Mouse (Mus musculus) heart, embryonic 16.5 days (tissue): Measurements from ENCODE around the gene Kdm4b. TPM values are rescaled to one million over a fixed set of nuclear protein-coding genes. Genes with fewer than 3 reads are reported as not detected.

Experiments
- ATAC-seq: fragments of 200-750 bp; cut with Nextera tagmentation; replicated peaks from 2 replicates; pipeline ENCODE4 v1.8.0; 2017; ENCODE audit warnings: moderate number of reproducible peaks; ENCODE audit not compliant: insufficient read depth, low FRiP score; ENCODE audit errors: extremely low read depth
- H3K27ac ChIP-seq: fragments of 300-500 bp; sonication (generic); 2 replicates; pipeline ENCODE4 v1.5.1; 2014; ENCODE audit warnings: mild to moderate bottlenecking, low read length, control low read depth, moderate library complexity
- H3K27me3 ChIP-seq: fragments of 300-500 bp; sonication (generic); 2 replicates; pipeline ENCODE4 v1.6.1; 2014; ENCODE audit warnings: low read length, mixed read lengths; ENCODE audit not compliant: control insufficient read depth, insufficient read depth
- H3K36me3 ChIP-seq: fragments of 300-500 bp; sonication (generic); 2 replicates; pipeline ENCODE4 v1.6.1; 2014; ENCODE audit not compliant: control insufficient read depth, insufficient read depth
- H3K4me1 ChIP-seq: fragments of 300-500 bp; sonication (generic); 2 replicates; pipeline ENCODE4 v1.6.1; 2014; ENCODE audit warnings: low read length, mixed read lengths; ENCODE audit not compliant: control insufficient read depth, insufficient read depth
- H3K4me2 ChIP-seq: fragments of 300-500 bp; sonication (generic); 2 replicates; pipeline ENCODE4 v1.6.1; 2014; ENCODE audit warnings: low read depth, mild to moderate bottlenecking, control low read depth, low read length
- H3K4me3 ChIP-seq: fragments of 300-500 bp; sonication (generic); 2 replicates; pipeline ENCODE4 v1.5.1; 2014; ENCODE audit warnings: mild to moderate bottlenecking, control low read depth, low read length
- H3K9ac ChIP-seq: fragments of 300-500 bp; sonication (generic); 2 replicates; pipeline ENCODE4 v1.6.1; 2014; ENCODE audit warnings: low read length, control low read depth
- H3K9me3 ChIP-seq: fragments of 300-500 bp; sonication (generic); replicated peaks from 2 replicates; pipeline ENCODE4 v1.6.1; 2016; ENCODE audit warnings: low read length; ENCODE audit not compliant: control insufficient read depth
- WGBS: fragments of 180-500 bp; shearing (Covaris S2); extraction: QIAGEN DNeasy Blood & Tissue Kit; methylation state at CpG from one replicate; pipeline ENCODE4 v1.1.7; 2014; 5-methylcytosine and 5-hydroxymethylcytosine counted together
- polyA plus RNA-seq: library from polyadenylated mRNA; unstranded; fragments of >200 nt; fragmentation: Nextera tagmentation; extraction: Ambion mirVana; gene quantifications from 2 replicates; pipeline ENCODE4 v1.2.1, GENCODE M21; 2015

The Kdm4b gene
- polyA plus RNA-seq, 1 experiment from 2014 or later = 23.8 TPM

DNA sequence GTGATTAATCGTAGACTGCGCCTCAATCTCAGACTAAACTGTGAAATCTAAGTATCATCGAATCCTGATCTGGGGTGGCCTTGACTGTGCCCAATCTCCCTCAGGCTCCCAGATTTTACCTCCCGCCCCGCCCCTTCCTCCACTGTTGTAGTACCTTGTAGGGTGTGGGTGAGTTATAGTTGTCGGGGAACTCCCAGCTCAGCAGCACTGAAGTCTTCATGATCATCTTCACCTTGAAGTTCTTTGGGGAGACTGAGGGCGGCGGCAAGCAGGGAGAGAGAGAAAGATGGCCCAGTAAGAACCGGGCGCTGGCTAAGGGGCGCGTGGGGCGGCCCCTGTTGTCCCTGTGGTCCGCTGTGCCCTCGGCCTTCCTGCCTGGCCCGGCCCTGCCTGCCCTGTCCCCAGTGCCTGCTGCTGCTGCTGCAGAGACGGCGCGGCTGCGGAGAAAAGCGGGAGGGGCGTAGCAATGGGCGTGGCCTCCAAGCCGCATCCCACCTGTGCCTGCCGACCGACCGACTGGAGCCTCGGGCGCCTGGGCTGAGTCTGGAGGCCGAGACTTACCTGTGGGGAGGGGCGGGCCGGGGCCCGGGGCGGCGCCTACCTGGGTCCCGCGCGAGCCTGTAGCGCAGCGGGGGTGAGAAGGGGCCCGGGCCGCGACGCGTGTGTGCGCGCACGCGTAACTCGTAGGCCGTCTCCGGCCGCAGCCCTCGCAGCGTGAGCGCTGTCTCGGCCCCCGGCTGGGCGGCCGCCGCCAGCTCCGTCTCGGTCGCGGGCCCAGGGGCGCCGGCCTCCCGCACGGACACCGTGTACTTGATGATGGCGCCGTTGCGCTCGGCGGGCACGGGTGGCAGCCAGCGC is 99.1 kb downstream of the Kdm4b start:
- H3K4me1 ChIP-seq = peaks cover 9% of the 10 kb centered on the region
- H3K27ac ChIP-seq = no peak overlapping the region
- no peaks in the 10 kb centered on the region for H3K9me3 ChIP-seq
- ATAC-seq = peak; percentile 64
- WGBS = 20% methylated on average over 75 of the region's 77 CpGs
- 0 out of 2 replicates have a peak, but pooled peaks cover 3% of the 10 kb centered on the region for H3K27me3 ChIP-seq
- peaks cover 30% of the 10 kb centered on the region for H3K36me3 ChIP-seq
- H3K4me3 ChIP-seq = peak overlapping the region; percentile 52
- H3K9ac ChIP-seq = peak overlapping the region; percentile 75
- H3K4me2 ChIP-seq = peak overlapping the region; percentile 85

DNA sequence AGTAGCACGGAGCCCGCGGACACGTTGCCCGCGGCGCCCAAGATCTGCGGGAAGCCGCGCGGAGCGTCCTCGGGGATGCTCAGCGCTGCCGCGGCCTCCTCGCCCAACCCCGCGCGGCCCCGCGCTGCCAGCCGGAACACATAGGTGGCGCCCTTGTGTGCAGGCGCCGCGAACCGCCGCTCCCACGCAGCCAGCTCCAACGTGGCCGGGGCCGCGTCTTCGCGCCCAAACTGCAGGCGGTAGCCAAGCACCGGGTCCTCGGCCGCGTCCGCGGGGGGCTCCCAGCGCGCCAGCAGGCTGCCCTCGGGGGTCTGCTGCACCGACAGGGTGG is 99.7 kb downstream of the Kdm4b start:
- Histone ChIP-seq H3K9me3 (no peaks in the 10 kb centered on the region), H3K4me2 (peak overlapping the region; percentile 85), H3K27ac (no peak overlapping the region), H3K4me3 (peak overlapping the region; percentile 52), H3K27me3 (0 out of 2 replicates have a peak, but pooled peaks cover 3% of the 10 kb centered on the region), H3K4me1 (peaks cover 9% of the 10 kb centered on the region), H3K9ac (peak overlapping the region; percentile 75), H3K36me3 (peaks cover 26% of the 10 kb centered on the region)
- WGBS = 2% methylated on average over 44 of the region's 47 CpGs
- peak; percentile 74 for ATAC-seq

DNA sequence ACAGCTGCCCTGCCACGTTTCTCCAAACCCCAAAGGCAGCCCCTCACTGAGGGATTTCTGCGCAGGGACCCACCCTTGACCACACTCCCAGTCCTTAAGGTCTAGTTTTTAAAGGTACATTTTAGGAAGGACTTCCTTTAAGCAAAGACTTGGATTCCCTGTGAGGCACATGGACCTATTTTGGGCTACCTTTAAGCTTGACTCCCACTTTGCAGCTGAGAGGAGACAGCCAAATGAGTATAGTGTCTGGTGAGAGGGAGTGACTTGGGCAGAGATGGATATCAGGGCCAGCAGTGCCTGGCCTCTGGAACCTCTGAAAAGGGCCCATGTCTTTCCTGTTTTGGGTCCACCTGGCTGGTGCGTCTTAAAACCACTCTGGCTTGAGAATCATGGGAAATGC is 100.1 kb downstream of the Kdm4b start:
- Histone ChIP-seq H3K9me3 (no peaks in the 10 kb centered on the region), H3K27me3 (0 out of 2 replicates have a peak, but pooled peaks cover 3% of the 10 kb centered on the region), H3K4me1 (peaks cover 9% of the 10 kb centered on the region), H3K4me3 (peak overlapping the region; percentile 52), H3K27ac (no peak overlapping the region), H3K36me3 (peaks cover 24% of the 10 kb centered on the region), H3K9ac (peak overlapping the region; percentile 75), H3K4me2 (peak overlapping the region; percentile 85)
- WGBS = 44% methylated on average over 3 of the region's 3 CpGs
- no peak for ATAC-seq

DNA sequence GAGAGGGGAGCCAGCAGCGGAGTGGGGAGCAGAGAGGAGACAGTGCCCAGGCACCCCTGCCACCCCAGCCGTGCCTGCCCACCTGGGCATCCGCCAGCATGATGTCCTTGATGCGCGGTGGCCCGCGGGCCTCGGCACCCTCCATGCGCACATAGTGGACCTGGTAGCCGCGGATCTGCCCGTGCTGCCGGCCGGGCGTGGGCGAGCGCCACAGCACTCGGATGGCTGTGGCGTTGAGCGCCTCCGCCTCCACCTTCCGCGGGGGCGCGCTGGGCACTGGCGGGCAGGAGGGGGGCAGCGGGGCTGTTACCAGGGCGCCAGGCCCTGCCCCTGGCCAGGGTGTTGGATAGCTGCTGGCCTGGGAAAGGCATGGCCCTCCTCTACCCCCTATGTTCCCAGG is 102.0 kb downstream of the Kdm4b start:
- no peak overlapping the region for H3K4me2 ChIP-seq
- ATAC-seq = no peak
- H3K9ac ChIP-seq = no peak overlapping the region
- WGBS = 76% methylated on average over 26 of the region's 28 CpGs
- H3K4me1 ChIP-seq = peaks cover 9% of the 10 kb centered on the region
- no peak overlapping the region for H3K27ac ChIP-seq
- 0 out of 2 replicates have a peak, but pooled peaks cover 3% of the 10 kb centered on the region for H3K27me3 ChIP-seq
- peaks cover 20% of the 10 kb centered on the region for H3K36me3 ChIP-seq
- no peak overlapping the region for H3K4me3 ChIP-seq
- H3K9me3 ChIP-seq = no peaks in the 10 kb centered on the region

DNA sequence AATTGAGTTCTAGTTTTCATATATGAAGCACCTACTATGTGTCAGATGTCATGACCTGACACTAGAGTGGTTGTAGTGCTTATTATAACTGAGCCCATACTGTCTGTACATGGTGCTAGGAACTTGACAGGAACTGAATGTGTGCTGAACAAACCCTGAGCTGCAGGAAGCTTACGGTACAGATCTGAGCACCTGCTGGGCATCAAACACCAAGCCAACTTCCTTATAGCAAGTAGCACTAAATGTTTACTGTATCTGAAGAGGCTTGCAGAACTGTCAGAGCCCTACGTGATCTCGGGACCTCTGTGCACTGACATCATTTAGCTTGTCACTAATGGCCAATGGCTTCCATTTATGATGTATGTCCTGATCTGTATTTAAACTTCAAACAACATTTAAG is 105.7 kb downstream of the Kdm4b start:
- WGBS = 84% methylated on average over 3 of the region's 3 CpGs

DNA sequence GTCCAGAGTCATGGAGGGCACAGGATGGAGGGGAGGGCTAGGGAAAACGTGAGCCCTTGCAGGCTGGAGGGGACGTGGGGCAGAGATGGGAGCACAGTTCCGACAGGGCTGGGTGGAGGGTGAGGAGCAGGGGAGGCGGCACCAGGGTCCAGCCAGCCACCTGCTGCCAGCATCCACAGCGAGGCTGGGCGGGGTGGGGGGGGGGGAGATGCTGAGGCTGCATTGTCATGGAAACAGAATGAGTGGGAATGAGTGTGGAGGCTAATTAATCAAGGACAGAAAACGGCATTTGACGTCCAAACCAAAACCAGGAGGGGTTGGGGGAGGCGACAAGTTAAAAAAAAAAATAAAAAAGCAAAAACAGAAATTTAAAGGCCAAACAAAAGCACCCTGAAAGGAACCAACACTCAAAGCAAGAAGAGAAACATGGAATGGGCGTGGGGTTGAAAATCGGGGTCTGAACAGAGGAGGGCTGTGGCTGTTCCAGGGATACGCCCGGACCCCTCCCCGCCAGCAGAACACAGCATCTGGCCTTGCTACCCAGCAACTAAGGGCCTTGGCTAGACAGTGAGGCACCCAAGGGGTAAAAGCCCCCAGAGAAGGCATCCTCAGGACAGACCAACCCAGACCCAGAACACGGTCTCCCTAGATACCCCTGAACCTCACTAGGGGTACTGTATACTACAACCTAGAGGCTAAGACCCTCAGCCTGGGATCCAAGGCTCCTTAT is 114.0 kb downstream of the Kdm4b start:
- Histone ChIP-seq H3K27ac (no peak overlapping the region), H3K9me3 (peaks cover 12% of the 10 kb centered on the region), H3K4me2 (no peak overlapping the region), H3K4me3 (no peak overlapping the region), H3K27me3 (no peaks in the 10 kb centered on the region), H3K36me3 (peaks cover 31% of the 10 kb centered on the region), H3K4me1 (peaks cover 7% of the 10 kb centered on the region), H3K9ac (no peak overlapping the region)
- WGBS = 83% methylated on average over 15 of the region's 15 CpGs
- ATAC-seq = no peak

More for the DNA sequence above, 105.7 kb downstream of the Kdm4b start:
- Histone ChIP-seq H3K27me3 (0 out of 2 replicates have a peak, but pooled peaks cover 3% of the 10 kb centered on the region), H3K4me2 (no peak overlapping the region), H3K9me3 (peaks cover 3% of the 10 kb centered on the region), H3K27ac (no peak overlapping the region), H3K4me3 (no peak overlapping the region), H3K36me3 (peaks cover 23% of the 10 kb centered on the region), H3K4me1 (no peaks in the 10 kb centered on the region), H3K9ac (no peak overlapping the region)
- ATAC-seq = no peak

DNA sequence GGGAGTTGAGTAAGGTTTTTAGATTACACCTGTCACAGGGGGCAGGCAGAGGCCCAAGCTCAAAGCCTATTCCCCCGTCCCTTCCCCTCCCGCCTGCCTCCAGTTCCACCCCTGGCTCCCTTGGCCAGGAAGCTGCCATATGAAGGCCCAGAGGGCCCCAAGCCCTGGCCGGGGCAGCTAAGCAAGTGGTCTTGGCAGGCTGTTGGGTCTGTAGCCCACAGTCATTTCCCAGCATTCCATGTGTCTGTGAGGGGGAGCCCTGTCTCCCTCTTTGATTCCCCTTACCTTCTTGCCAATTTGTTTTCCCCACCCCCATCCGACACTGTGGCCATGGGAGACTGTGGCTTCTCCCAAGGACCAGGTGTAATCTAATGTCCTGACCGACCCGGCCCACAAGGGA is 116.5 kb downstream of the Kdm4b start:
- Histone ChIP-seq H3K27ac (no peak overlapping the region), H3K4me1 (peaks cover 7% of the 10 kb centered on the region), H3K36me3 (peaks cover 12% of the 10 kb centered on the region), H3K9me3 (peaks cover 2% of the 10 kb centered on the region; the same call in 1 of the 2 replicates), H3K27me3 (no peaks in the 10 kb centered on the region), H3K9ac (no peak overlapping the region), H3K4me2 (no peak overlapping the region), H3K4me3 (no peak overlapping the region)
- no peak for ATAC-seq
- 81% methylated on average over 5 of the region's 6 CpGs for WGBS

DNA sequence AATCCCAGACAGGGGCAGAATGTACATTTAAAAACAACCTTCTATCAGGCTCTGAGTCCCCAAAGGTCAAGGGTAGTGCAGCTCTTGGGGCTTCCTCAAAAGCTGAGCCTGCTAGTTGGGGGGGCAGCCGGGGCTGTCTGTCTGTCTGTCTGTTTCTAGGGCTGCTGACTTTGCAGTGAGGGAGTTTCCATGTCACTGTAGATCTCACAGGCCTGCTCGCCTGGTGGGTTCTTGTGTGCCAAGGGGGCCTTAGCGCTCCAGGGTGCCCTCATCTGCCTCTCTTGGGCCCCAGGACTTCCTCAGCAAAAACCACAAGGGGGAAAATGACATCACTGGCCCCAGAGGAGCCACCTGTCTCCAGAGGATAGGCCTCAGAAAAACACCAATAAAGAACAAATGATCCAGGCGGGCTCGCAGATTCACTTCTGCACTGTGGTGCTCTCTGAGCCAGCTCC is 117.5 kb downstream of the Kdm4b start:
- peak overlapping the region; percentile 43 for H3K27ac ChIP-seq
- H3K36me3 ChIP-seq = peaks cover 7% of the 10 kb centered on the region; the same call in 1 of the 2 replicates
- peak; percentile 42; the same call in 1 of the 2 replicates for ATAC-seq

DNA sequence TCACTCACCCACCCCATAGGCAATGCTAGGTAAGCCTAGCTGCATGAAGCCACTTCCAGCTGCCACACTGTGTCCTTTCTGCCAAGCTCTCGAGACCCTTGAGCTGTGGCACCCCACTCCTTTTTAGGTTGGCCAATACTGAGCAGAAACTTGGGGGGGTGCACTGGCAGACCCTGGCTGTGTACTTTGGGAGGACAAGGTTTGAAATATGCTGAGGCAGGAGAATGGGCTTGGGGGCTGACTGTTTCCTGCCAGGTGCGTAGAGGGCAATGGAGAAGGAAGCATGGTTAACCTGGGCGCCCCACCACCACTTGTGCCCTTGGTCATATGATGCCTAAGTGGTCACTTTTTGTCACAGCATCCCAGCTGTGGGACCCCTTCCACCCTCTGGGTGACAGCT is 118.9 kb downstream of the Kdm4b start:
- Histone ChIP-seq H3K4me3 (no peak overlapping the region), H3K27ac (peak overlapping the region; percentile 46; the same call in 1 of the 2 replicates), H3K9ac (no peak overlapping the region), H3K4me2 (no peak overlapping the region), H3K36me3 (peaks cover 16% of the 10 kb centered on the region), H3K27me3 (no peaks in the 10 kb centered on the region), H3K9me3 (no peaks in the 10 kb centered on the region), H3K4me1 (peaks cover 7% of the 10 kb centered on the region)
- ATAC-seq = no peak
- WGBS = 88% methylated on average over 3 of the region's 3 CpGs

More for the DNA sequence above, 117.5 kb downstream of the Kdm4b start:
- peaks cover 7% of the 10 kb centered on the region for H3K4me1 ChIP-seq
- no peaks in the 10 kb centered on the region for H3K9me3 ChIP-seq
- H3K4me2 ChIP-seq = no peak overlapping the region
- WGBS = 73% methylated on average over 5 of the region's 5 CpGs
- H3K9ac ChIP-seq = 0 out of 2 replicates have a peak overlapping the region, but pooled peaks have one; percentile 34
- H3K27me3 ChIP-seq = no peaks in the 10 kb centered on the region
- H3K4me3 ChIP-seq = no peak overlapping the region
